9 mouse cellular contexts compared by ENCODE assay signal in the genomic region with DNA sequence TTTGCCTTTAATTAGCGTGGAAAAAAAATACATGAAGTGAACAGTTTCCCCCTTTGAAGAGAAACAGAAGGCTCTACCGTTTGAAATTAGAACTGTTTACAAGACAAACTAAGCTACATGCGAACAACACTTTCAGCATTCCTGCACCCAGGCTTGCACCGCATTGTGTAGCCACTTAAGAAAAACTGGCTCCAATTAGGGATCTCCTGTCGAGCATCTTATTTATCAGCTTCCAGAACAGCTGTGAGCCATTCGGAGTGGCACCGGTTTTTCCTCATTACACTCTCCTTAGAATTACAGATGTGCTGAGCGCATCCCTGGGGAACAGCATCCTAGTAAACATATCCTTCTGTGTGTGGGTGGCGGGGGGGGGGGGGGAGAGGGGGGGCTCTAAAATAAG.
A peak's percentile ranks its signal among the peaks of the same experiment; 100 is the strongest.
DNase-seq lines count a peak whose midpoint lies in the region; ATAC-seq and TF ChIP-seq lines count a peak whose summit lies in the region.
"Had no signal": no experiment of that assay in that cellular context is flagged by ENCODE, and none has a peak within 500 bp of the region (broad histone marks: within the 10 kb centered on the region; RNA-seq: fewer than 3 reads in every experiment).

No protein-coding gene starts in this region.

- ATAC-seq in neural tube, embryonic 11.5 days (ENCODE audit: insufficient read depth, low FRiP score, low TSS enrichment): no peak
- peak; percentile 71 for ATAC-seq in hindbrain, embryonic 14.5 days (ENCODE audit: low FRiP score)
- no peak for ATAC-seq in limb, embryonic 15.5 days (ENCODE audit: insufficient number of reproducible peaks, low FRiP score, low TSS enrichment, low read depth)
- ATAC-seq in lung, postnatal 0 days: no peak
- ATAC-seq: CD4-positive, CD25-positive, alpha-beta regulatory T cell, adult 4 months had no signal

- no peak overlapping the region for H3K27ac ChIP-seq in neural tube, embryonic 11.5 days (ENCODE audit: low read depth, low read length)
- peak overlapping the region; percentile 14; the same call in 1 of the 2 replicates for H3K27ac ChIP-seq in hindbrain, embryonic 14.5 days
- H3K27ac ChIP-seq in limb, embryonic 15.5 days: no peak overlapping the region
- no peak overlapping the region for H3K27ac ChIP-seq in lung, postnatal 0 days (ENCODE audit: low read length)

- TF ChIP-seq CTCF in lung, postnatal 0 days (IDR thresholded peaks at IDR 0.05): no peak

- TF ChIP-seq EP300 in lung, postnatal 0 days (IDR thresholded peaks at IDR 0.05): no peak

- no peak overlapping the region for H3K4me3 ChIP-seq in neural tube, embryonic 11.5 days (ENCODE audit: low read depth, low read length)
- no peak overlapping the region for H3K4me3 ChIP-seq in hindbrain, embryonic 14.5 days (replicated peaks; ENCODE audit: low read length)
- peak overlapping the region; percentile 18 for H3K4me3 ChIP-seq in limb, embryonic 15.5 days
- no peak overlapping the region for H3K4me3 ChIP-seq in lung, postnatal 0 days (ENCODE audit: low read depth, low read length)

- intact Hi-C loops in heart, postnatal 36 days (cut with DNase I): no loop called here

- no peaks in the 10 kb centered on the region for H3K4me1 ChIP-seq in neural tube, embryonic 11.5 days (ENCODE audit: control insufficient read depth, insufficient read depth, low read length)
- H3K4me1 ChIP-seq in hindbrain, embryonic 14.5 days (replicated peaks; ENCODE audit: control insufficient read depth, insufficient read depth, low read length): peaks cover 7% of the 10 kb centered on the region; the same call in 1 of the 2 replicates
- H3K4me1 ChIP-seq in limb, embryonic 15.5 days: no peaks in the 10 kb centered on the region
- H3K4me1 ChIP-seq in lung, postnatal 0 days (ENCODE audit: insufficient read depth, low read depth, low read length): no peaks in the 10 kb centered on the region

- no peak overlapping the region for H3K4me2 ChIP-seq in neural tube, embryonic 11.5 days (ENCODE audit: low read depth)
- H3K4me2 ChIP-seq in hindbrain, embryonic 14.5 days (replicated peaks): peak overlapping the region; percentile 41
- peak overlapping the region; percentile 29 for H3K4me2 ChIP-seq in limb, embryonic 15.5 days
- no peak overlapping the region for H3K4me2 ChIP-seq in lung, postnatal 0 days (replicated peaks; ENCODE audit: low read depth, low read length)

- H3K27me3 ChIP-seq in neural tube, embryonic 11.5 days (ENCODE audit: control insufficient read depth, insufficient read depth, low read length): no peaks in the 10 kb centered on the region
- no peaks in the 10 kb centered on the region for H3K27me3 ChIP-seq in hindbrain, embryonic 14.5 days (ENCODE audit: control insufficient read depth, insufficient read depth, low read length)
- no peaks in the 10 kb centered on the region for H3K27me3 ChIP-seq in limb, embryonic 15.5 days
- H3K27me3 ChIP-seq in lung, postnatal 0 days (replicated peaks; ENCODE audit: insufficient read depth, low read length): no peaks in the 10 kb centered on the region

- WGBS in neural tube, embryonic 11.5 days: 30% methylated on average over 9 of the region's 9 CpGs
- WGBS in hindbrain, embryonic 14.5 days: 16% methylated on average over 9 of the region's 9 CpGs
- WGBS in limb, embryonic 15.5 days: 11% methylated on average over 9 of the region's 9 CpGs
- WGBS in lung, postnatal 0 days: 33% methylated on average over 9 of the region's 9 CpGs

- H3K9me3 ChIP-seq in neural tube, embryonic 11.5 days (ENCODE audit: control insufficient read depth, low read length): no peaks in the 10 kb centered on the region
- H3K9me3 ChIP-seq in hindbrain, embryonic 14.5 days (ENCODE audit: control insufficient read depth, low read length): no peaks in the 10 kb centered on the region
- H3K9me3 ChIP-seq in limb, embryonic 15.5 days: no peaks in the 10 kb centered on the region
- H3K9me3 ChIP-seq in lung, postnatal 0 days (ENCODE audit: low read length): no peaks in the 10 kb centered on the region

- no peaks in the 10 kb centered on the region for H3K36me3 ChIP-seq in neural tube, embryonic 11.5 days (ENCODE audit: control insufficient read depth, insufficient read depth, low read length)
- H3K36me3 ChIP-seq in hindbrain, embryonic 14.5 days (replicated peaks; ENCODE audit: control insufficient read depth, insufficient read depth): no peaks in the 10 kb centered on the region
- no peaks in the 10 kb centered on the region for H3K36me3 ChIP-seq in limb, embryonic 15.5 days
- H3K36me3 ChIP-seq in lung, postnatal 0 days (ENCODE audit: insufficient read depth, low read length): no peaks in the 10 kb centered on the region

- no peak overlapping the region for H3K9ac ChIP-seq in neural tube, embryonic 11.5 days (ENCODE audit: low read length)
- H3K9ac ChIP-seq in hindbrain, embryonic 14.5 days: peak overlapping the region; percentile 41; the same call in 1 of the 2 replicates
- no peak overlapping the region for H3K9ac ChIP-seq in limb, embryonic 15.5 days
- H3K9ac ChIP-seq in lung, postnatal 0 days (replicated peaks; ENCODE audit: low read depth): no peak overlapping the region

- peak; percentile 13 for DNase-seq in neural tube, embryonic 11.5 days (ENCODE audit: low spot score)
- DNase-seq in neural tube, embryonic 10.5 days (ENCODE audit: extremely low spot score, low spot score): no peak
- DNase-seq in hindbrain, embryonic 14.5 days (ENCODE audit: low spot score): peak; percentile 48
- peak; percentile 13 for DNase-seq in right cerebral cortex, postnatal 4 days
- no peak for DNase-seq in lung, postnatal 0 days (ENCODE audit: low spot score)
- DNase-seq in heart, postnatal 36 days: no peak
- DNase-seq in adrenal gland, postnatal 4 days (ENCODE audit: low spot score in 2 of 2): no peak

Comparison
In these comparisons a context has a peak if more than half of its experiments do, and no peak if none do; other contexts are left out.
1. DNase-seq: peak in neural tube, embryonic 11.5 days (single experiment), hindbrain, embryonic 14.5 days (single experiment) and right cerebral cortex, postnatal 4 days (single experiment); none in neural tube, embryonic 10.5 days (single experiment), lung, postnatal 0 days (single experiment), heart, postnatal 36 days (0 of 2) and adrenal gland, postnatal 4 days (0 of 2).
2. H3K4me2 ChIP-seq: peak in hindbrain, embryonic 14.5 days (single experiment) and limb, embryonic 15.5 days (single experiment); none in neural tube, embryonic 11.5 days (single experiment) and lung, postnatal 0 days (single experiment).